Mouse (Mus musculus) ES-E14 (cell line): ENCODE results near the gene Maff.

ENCODE experiments used
- CHD2 ChIP-seq: IDR thresholded peaks from 2 replicates; pipeline ENCODE4 v1.6.1; 2014; ENCODE audit warnings: mild to moderate bottlenecking, low read depth, low read length, inconsistent platforms
- HCFC1 ChIP-seq: IDR thresholded peaks from 2 replicates; pipeline ENCODE4 v1.6.1; 2012; ENCODE audit warnings: low read length, inconsistent platforms, borderline replicate concordance; ENCODE audit not compliant: insufficient read depth
- MAFK ChIP-seq: IDR thresholded peaks from 2 replicates; pipeline ENCODE4 v1.6.1; 2014; ENCODE audit warnings: mild to moderate bottlenecking, low read depth, low read length, inconsistent platforms; ENCODE audit not compliant: insufficient read depth
- ZC3H11A ChIP-seq: IDR thresholded peaks from 2 replicates; pipeline ENCODE4 v1.6.1; 2012; ENCODE audit warnings: low read depth, mild to moderate bottlenecking, inconsistent platforms, low read length, borderline replicate concordance
- ZNF384 ChIP-seq: IDR thresholded peaks from 2 replicates; pipeline ENCODE4 v1.6.1; 2012; ENCODE audit warnings: low read depth, low read length, inconsistent platforms

GRCm38 (mm10) chr15:79329979-79330363 lies 16.4 kb upstream of the Maff start:
- no peak for TF ChIP-seq ZC3H11A
- no peak for TF ChIP-seq CHD2
- TF ChIP-seq MAFK, result no peak
- TF ChIP-seq HCFC1, result no peak
- no peak for TF ChIP-seq ZNF384
